Mouse (Mus musculus): ENCODE data around the gene Gpld1.

DNA sequence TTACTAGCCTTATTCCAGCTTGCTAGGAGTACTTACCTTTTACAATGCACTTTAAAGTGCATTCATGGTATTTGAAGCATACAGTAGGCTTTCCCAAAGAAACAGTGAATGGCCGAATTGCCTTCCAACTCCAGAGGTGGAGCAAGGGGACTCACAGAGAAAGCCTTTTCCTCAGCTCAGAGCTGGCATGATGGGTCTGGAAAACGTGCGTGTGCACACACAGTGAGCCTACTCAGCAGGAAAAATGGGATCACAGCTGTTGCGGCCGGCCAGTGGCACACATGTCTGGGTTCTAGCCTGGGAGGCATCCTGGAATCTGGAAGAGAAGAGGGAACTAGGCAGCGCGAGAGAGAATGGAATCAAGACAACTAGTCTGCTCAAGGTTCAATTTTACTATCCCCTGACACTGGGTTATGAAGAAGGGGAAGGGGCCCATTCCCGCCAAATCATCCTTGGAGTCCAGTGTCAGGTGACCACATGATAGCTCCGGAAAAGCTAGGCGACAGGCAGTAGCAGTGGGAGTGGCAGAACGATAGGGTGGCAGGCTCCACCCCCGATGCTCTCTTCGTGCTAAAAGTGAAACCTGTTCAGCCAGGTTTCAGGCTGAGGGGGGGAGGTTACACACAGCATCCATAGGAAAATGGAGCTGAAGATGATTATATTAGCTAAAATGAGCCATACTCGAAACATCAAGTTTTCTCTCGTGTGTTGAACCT, 22.3 kb downstream of the Gpld1 start:
- TF ChIP-seq EP300 (IDR thresholded peaks at IDR 0.05; ENCODE audit: low read depth) (no peak), CTCF (IDR thresholded peaks at IDR 0.05; ENCODE audit: low read depth) (no peak)

All from liver, embryonic 14.5 days (tissue).